Mouse (Mus musculus) neutrophil, adult 65 days (primary cell): ENCODE results near the gene 9130213A22Rik. TPM values are rescaled to one million over a fixed set of nuclear protein-coding genes. Genes with fewer than 3 reads are reported as not detected.

Experiments used
- total RNA-seq: library from RNA; stranded (reverse); gene quantifications from 2 replicates; pipeline ENCODE4 v1.2.4, GENCODE M21; 2023

Gene 9130213A22Rik
- total RNA-seq: not detected in 2 replicates

DNA sequence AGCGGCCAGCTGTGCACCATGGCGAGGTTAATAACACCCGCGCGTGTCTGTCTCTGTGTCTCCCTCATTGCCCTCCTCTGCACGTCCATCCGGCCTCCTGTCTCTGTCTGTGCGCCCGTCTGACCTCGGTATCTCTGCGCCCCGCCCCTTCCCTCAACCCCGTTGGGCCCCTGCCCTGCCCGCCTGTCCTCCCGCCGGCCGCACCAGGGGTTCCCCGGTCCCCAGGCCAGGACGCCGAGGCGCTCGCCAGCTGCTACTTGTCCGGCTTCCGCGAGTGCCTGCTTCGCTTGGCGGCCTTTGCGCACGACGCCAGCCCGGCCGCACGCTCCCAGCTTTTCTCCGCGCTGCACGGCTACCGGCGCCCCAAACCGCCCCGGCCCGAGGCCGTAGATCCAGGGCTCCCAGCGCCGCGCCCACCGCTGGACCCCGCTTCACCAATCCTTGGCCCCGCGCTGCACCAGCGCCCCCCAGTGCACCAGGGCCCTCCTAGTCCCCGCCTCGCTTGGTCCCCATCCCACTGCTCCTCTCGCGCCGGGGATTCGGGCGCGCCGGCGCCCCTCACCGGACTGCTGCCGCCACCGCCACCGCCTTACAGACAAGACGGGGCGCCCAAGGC is at the start of gene 9130213A22Rik:
Gene 9130213A22Rik (minus strand): TSS at position 254 of the 616 bp plus-strand sequence.

GRCm38 (mm10) chr11:69156800-69157199 is 34.4 kb upstream of the 9130213A22Rik start, which contains the start of gene Alox12b:
Gene Alox12b, plus strand, starts transcription at chr11:69156989.

GRCm38 (mm10) chr11:69125852-69125918 is 3.3 kb upstream of the 9130213A22Rik start, which contains the start of gene Aloxe3:
Gene Aloxe3, plus strand, starts transcription at chr11:69125896.

GRCm38 (mm10) chr11:69120221-69121000 is 2.0 kb downstream of the 9130213A22Rik start, which contains the start of gene Hes7:
Gene Hes7, plus strand, starts transcription at chr11:69120404.

GRCm38 (mm10) chr11:69094697-69095429 is 27.5 kb downstream of the 9130213A22Rik start, which contains the start of gene Per1:
Gene Per1, plus strand, starts transcription at chr11:69095217.

DNA sequence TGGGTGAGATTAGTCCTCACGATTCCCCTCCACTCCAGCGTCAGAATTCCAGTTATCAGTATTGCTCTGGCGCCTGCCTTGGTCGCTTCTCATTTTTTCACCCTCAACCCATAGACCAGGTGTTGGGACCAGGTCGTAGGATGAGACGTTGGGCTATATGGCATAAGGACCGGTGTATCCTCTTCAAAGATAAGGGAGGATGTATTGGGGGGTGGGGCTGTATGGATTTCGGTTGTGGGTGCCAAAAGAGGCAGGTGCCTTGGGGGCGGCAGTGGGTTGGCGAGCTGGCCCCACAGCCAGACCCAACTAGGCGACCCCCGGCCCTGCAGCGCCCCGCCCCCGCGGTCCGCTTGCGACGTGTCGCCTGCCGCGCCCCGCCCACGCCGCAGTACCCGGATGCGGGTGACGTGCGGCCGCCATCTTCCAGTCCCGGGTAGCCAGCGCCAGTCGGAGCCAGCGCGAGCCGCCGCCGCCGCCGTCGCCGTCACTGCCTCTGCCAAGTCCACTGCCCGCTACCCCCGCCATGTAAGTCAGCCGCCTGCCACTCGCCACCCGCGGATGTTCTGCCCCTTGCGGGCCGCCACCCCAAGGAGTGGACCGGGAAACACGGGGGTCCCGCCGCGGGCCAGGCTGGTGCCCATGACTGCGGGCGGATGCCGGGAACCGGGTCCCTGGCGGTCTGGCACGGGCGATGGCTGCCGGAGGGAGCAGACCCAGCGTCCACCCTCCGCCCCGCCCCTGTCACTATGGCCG is 34.1 kb downstream of the 9130213A22Rik start, which contains the start of gene Vamp2:
Gene Vamp2 (plus strand): TSS at position 388 of the 753 bp plus-strand sequence.

DNA sequence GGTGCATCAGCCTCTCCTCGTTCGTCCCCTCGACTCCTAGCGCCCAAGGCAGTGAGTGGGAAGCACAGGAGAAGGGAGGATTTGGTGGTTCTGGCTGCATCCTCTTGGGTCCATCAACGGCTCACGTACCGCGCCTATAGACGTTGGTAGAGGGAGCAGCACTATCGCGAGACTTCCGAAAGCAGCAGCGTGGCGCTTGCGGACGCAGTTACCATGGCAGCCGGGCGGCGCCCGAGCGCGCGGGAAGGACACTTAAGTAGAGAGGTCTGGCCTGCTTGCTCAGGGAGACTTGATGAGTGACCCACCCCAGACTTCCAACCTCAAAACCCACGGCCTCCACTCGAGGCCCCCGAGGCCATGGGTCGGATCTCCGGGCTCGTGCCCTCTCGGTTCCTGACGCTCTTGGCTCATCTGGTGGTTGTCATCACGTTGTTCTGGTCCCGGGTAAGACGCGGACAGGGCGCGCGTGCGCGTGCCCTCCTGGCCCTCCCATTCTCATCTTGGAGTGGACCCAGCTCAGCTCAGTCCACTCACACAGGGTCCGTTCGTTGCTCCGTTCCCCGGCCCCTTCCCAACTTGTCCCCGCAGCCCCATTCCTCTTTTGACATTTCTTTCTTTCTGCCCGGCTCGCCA is 51.7 kb downstream of the 9130213A22Rik start, which contains the start of gene Tmem107:
Gene Tmem107 (plus strand): TSS at position 217 of the 633 bp plus-strand sequence.

Other genes with a start within 250 kb of the 9130213A22Rik start
- not detected in 2 replicates for gene Rnf222, start 234.0 kb downstream of the 9130213A22Rik start, total RNA-seq
- gene Rpl26, start 221.0 kb downstream of the 9130213A22Rik start, total RNA-seq: 419 and 636 TPM in 2 replicates
- gene Odf4, start 195.5 kb downstream of the 9130213A22Rik start, total RNA-seq: not detected in 2 replicates
- not detected in 2 replicates for gene Arhgef15, start 165.1 kb downstream of the 9130213A22Rik start, total RNA-seq
- 1.7 and 3.3 TPM in 2 replicates for gene Slc25a35, start 154.5 kb downstream of the 9130213A22Rik start, total RNA-seq
- 2.3 and 4.0 TPM in 2 replicates for gene Rangrf, start 147.4 kb downstream of the 9130213A22Rik start, total RNA-seq
- 14.2 and 18.1 TPM in 2 replicates for gene Pfas, start 114.1 kb downstream of the 9130213A22Rik start, total RNA-seq
- 26.5 and 40.5 TPM in 2 replicates for gene Ctc1, start 106.7 kb downstream of the 9130213A22Rik start, total RNA-seq
- 66.6 and 91.0 TPM in 2 replicates for gene Aurkb, start 76.9 kb downstream of the 9130213A22Rik start, total RNA-seq
- gene Borcs6, start 62.9 kb downstream of the 9130213A22Rik start, total RNA-seq: 41.4 and 58.9 TPM in 2 replicates
- gene Tmem107, start 51.8 kb downstream of the 9130213A22Rik start, total RNA-seq: 1.4 and 1.7 TPM in 2 replicates
- 204 and 249 TPM in 2 replicates for gene Vamp2, start 34.1 kb downstream of the 9130213A22Rik start, total RNA-seq
- 481 and 552 TPM in 2 replicates for gene Per1, start 27.4 kb downstream of the 9130213A22Rik start, total RNA-seq
- gene Hes7, start 2.2 kb downstream of the 9130213A22Rik start, total RNA-seq: not detected in 2 replicates
- gene Aloxe3, start 3.3 kb upstream of the 9130213A22Rik start, total RNA-seq: not detected in 2 replicates
- not detected in 2 replicates for gene Alox12b, start 34.4 kb upstream of the 9130213A22Rik start, total RNA-seq
- 0.13 TPM in 1 of 2 replicates, not detected in the other for gene Alox8, start 75.3 kb upstream of the 9130213A22Rik start, total RNA-seq
- not detected in 2 replicates for gene Gucy2e, start 114.4 kb upstream of the 9130213A22Rik start, total RNA-seq
- gene Cntrob, start 201.2 kb upstream of the 9130213A22Rik start, total RNA-seq: 10.1 and 10.6 TPM in 2 replicates
- 39.8 and 44.7 TPM in 2 replicates for gene Trappc1, start 201.4 kb upstream of the 9130213A22Rik start, total RNA-seq
- gene Kcnab3, start 203.7 kb upstream of the 9130213A22Rik start, total RNA-seq: 0.52 TPM in 1 of 2 replicates, not detected in the other
- gene Rnf227, start 217.9 kb upstream of the 9130213A22Rik start, total RNA-seq: 0.66 and 0.93 TPM in 2 replicates
- gene Chd3, start 246.8 kb upstream of the 9130213A22Rik start, total RNA-seq: 11.1 and 13.1 TPM in 2 replicates